Mouse (Mus musculus): Measurements from ENCODE around the gene Mrps6.

Gene Mrps6

DNA sequence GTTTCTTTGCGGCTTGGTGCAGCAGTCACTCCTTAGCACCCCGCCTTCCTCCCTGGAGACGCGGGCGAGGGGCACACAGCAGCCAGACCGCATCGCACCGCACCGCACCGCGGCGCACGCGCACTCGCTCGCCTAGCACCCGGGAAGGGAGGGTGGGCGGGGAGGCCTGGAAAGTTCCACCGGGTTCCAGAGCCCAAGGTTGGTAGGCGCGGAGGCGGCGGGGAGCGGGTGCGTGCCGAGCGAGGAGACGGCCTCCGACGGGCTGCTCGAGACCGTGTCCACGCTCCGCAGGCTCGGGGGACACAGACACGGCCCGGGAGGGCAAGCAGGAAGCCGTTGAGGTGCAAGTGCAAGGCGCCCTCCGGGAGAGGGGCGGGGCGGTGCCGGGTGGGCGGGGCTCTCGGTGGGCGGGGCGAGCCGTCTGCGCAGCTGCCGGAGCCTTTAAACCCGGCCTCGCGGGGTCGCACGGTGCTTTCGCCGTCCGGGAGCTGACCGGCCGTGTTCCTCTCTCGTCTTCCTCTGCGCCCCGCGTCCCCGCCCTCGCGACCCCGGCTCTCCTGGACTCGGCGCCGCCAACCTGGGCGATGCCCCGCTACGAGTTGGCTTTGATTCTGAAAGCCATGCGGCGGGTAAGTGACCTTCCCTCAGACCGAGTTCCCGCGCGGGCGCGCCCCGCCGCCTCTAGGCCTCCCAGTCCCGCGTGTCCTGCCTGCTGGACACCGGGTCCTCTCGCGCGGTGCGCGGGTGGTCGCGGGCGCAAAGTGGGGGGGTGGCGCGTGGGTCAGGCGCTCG, at the start of gene Mrps6, which contains the start of the genes Gm49711 and Slc5a3:
Gene Mrps6, plus strand, starts transcription at position 419 of the 792 bp plus-strand sequence.
Gene Gm49711, plus strand, starts transcription at position 465 of the 792 bp plus-strand sequence.
Gene Slc5a3, plus strand, starts transcription at position 471 of the 792 bp plus-strand sequence.
- peak; percentile 90 for DNase-seq (ENCODE audit: low spot score)

DNA sequence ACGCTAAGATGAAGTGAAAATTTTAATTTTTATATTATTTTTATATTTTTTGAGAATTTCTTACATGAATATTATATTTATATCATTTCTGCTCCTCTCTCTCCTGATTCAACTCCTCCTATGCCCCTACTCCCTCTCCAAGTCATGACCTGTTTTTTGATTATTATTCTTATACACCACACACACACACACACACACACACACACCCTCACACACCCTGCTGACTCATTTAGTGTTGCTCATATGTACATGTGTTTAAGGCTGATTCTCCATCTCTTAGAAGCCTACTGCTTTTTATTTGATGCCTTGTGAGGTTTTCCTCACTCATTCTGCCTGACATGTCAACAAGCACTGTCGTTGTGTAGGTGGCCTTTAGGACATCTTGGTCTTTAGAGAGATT, 48.5 kb upstream of the Mrps6 start:
- DNase-seq (ENCODE audit: low spot score), result no peak

DNA sequence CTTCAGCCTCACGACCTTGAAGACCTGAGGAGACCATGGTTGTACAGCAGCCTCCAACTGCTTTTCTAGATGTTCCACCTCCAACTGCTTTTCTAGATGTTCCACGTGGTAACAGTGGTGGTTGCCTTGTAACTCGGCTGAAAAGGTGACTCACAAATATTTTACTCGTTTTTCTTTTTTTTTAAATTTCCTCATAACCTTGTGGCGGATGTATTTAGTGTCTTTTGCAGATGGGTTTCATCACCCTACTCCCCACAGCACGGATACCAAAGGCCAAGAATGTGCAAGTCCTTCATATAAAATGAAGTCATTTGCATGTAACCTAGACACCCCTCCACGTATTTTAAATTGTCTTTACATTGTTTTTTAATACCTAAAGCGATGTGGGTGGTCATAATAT, 41.3 kb upstream of the Mrps6 start:
- DNase-seq (ENCODE audit: low spot score), result no peak

- peak; percentile 25 for DNase-seq (ENCODE audit: low spot score)
These were observed 38.6 kb upstream of the Mrps6 start for GRCm38 (mm10) chr16:92019141-92020118.

DNA sequence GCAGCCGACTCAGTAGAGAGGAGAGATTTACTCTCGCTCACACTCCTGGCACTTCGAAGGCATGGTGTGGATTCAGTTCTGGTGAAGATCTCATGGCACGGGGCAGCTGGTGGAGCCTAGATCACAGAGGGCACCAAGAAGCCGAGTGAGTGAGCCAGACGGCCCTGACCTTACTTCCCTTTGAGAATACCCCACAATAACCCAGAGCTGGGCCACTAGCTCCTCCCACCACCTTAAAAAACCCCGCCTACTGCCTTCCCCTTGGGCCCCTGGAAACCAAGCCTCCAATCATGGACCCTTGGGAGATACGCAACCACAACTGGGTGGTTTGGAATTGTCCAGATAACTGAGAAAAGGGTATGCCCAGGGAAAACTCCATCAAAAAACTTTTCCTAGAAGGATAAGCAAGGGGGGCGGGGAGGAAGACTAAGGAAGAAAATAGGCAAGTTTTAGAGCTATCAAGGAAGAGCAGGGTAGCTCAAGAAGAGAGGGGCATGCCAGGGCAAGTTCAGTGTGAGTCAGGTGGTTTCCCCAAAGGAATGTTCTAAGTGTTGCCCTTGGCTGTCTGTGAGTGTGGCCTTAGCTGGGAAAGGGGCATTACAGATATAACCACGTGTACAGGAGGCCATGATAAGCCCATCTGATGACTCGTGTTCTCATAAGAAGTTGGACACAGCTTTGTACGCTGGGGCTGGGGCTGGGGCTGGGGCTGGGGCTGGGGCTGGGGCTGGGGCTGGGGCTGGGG, 36.2 kb upstream of the Mrps6 start:
- DNase-seq (ENCODE audit: low spot score), result no peak

DNA sequence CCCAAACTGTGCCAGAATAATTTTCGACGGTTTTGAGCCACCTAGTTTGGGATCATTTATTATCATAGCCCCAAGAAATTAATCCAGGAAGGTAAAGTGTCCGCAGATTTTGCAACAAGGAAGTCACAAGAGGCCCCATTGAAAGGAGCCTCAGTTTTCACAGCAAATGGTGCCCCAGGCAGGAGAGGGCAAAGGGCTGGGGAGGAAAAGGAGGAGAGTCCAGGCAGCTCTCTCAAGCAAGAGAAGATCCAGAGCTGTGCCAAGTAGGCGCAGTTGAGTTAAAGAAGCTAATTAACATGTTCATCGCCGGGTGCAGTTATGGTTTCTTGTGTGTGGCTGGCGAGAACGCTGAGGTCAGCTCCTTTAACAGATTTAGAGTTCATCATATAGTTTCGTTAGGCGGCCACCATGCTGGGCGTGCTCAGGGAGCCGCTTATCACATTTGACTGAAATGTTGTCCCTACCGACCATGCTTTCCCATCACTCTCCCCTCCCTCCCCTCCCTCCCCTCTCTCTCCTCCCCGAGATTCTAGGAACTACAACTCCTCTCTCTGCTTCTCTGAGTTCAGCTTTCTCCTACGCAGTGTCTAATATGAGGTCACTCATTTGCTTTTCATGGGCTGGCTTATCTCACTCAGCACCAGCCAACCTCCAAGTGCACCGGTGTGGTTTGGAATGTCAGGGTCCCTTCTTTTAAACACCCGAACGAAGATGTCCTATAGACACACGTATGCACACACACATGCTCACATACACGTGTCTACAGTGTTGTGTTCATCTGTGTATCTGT, 35.4 kb upstream of the Mrps6 start:
- DNase-seq (ENCODE audit: low spot score), result no peak

- DNase-seq (ENCODE audit: low spot score), result no peak
These were observed 24.8 kb upstream of the Mrps6 start for GRCm38 (mm10) chr16:92033286-92033685.

- no peak for DNase-seq (ENCODE audit: low spot score)
These were observed 23.4 kb upstream of the Mrps6 start for GRCm38 (mm10) chr16:92034676-92035075.

GRCm38 (mm10) chr16:92036701-92037100, 21.4 kb upstream of the Mrps6 start:
- no peak for DNase-seq (ENCODE audit: low spot score)

DNA sequence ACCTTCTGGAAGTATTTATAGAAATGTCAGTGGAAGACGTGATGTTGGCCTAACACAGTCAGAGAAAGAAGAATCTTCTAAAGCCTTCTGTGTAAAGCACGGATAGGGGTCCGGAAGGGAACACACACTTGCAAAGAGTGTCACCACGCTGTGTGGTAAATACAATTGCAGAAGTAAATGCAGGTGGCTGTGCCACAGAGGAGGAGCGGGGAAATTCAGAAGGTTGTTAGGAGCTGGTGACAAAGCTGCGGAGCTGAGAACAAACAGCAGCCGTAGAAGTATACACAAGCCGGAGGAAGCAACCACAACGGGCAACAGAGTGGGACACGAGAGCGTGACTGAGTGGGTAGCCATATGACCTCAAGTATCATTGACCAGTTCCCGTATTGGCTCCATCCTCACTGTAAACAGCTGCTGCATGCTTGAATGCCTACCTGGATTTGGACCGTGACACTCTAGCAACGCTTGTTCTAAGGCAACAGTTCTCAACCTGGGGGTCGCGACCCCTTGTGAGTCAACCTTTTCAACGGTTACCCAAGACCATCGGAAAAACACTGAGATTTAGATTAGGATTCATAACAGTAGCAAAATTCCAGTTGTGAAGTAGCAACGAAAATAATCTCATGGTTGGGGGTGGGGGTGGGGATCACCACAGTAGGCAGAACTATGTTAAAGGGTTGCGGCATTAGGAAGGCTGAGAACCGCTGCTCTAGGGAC, 20.0 kb upstream of the Mrps6 start:
- no peak for DNase-seq (ENCODE audit: low spot score)

- no peak for DNase-seq (ENCODE audit: low spot score)
These were observed 18.6 kb upstream of the Mrps6 start for GRCm38 (mm10) chr16:92039421-92039820.

DNA sequence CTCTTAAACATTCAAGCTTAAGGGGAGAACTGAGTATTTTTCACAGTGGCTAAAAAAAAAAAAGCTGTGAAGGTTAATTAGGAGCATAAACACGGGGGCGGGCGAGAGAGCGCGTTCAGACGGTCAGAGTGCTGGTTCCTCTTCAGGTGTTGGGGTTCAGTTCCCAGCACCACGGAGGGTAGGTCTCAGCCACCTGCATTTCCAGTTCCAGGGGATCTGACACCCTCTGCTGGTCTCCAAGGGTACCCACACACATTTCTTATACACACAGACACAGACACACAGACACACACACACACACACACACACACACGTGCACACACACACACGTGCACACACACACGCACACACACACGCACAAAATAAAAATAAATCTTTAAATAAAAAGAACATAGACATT, 18.1 kb upstream of the Mrps6 start:
- no peak for DNase-seq (ENCODE audit: low spot score)

DNA sequence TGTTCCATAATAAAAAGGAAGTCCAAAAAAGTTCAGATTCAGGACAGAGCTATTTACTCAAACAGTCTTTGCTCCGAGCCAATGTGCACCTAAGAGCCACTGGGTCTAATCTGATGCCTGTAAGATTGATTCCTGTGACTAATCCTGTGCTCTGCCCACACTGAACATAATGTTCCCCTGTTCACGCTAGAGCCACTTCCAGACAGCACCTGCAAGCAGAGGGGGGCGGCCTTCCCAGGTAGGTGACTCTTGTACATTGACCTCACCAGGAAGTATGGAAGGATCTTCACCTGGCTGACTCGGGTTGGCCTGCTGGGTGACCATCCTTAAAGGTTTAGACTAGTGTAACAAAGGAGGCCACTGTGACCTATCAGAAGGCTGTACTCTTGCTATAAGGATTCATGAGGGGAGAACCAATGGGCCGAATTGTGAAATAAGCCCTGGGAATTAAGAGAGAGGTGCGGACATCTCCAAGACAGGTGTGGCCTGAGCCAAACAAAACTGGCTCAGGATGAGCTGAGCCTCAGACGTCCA, 6.2 kb upstream of the Mrps6 start:
- DNase-seq (ENCODE audit: low spot score), result no peak

- no peak for DNase-seq (ENCODE audit: low spot score)
These were observed 5.5 kb upstream of the Mrps6 start for GRCm38 (mm10) chr16:92052569-92052968.

GRCm38 (mm10) chr16:92056711-92057110, 1.4 kb upstream of the Mrps6 start:
- no peak for DNase-seq (ENCODE audit: low spot score)

- no peak for DNase-seq (ENCODE audit: low spot score)
These were observed 616 bp upstream of the Mrps6 start for GRCm38 (mm10) chr16:92057456-92057851.

DNA sequence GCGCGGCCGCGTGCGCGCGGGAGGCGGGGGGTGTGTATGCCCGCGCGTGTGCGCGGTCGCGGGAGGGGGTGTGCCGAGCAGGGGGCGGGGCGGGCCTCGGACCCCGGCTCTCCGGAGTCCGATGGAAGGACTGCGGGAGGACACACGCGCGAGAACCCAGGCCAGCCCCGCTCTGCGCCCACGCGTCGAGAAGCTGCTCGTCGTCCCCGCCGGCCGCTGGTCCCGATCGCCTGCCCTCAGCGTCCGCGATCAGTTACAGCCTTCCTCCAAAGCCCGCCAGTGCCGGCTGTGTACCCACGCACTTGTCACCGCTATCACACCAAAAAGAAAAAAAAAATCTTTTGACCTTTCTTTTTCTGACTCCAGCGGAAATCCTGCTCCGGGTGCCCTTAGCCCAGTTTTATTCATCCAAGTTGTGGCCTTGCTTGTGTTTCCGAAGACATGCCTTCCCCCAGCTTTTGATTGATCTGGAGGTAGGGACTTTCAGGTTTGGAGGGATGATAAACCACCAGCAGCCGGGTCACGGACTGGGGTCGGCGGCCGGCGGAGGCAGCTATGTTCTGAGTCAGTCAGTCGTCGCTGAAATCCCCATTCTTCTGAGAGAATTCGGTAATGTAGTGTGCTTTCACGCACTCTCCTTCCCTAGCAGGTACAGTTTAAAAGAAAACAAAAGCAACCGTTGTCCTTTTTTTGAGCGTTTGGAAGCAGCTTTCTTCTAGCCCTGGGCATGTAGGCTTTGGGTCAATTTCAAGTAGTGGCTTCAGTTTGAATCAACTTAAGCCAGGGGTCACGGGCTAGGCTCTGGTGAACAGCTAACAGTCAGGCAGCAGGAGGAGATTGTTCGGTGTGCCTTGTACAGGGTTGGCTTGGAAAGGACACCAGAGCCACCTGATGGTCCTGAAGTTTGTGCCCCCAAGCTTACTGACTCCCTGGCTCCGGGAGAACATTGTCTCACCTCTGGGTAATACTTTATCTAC, 862 bp downstream of the Mrps6 start:
- DNase-seq (ENCODE audit: low spot score), result no peak

DNA sequence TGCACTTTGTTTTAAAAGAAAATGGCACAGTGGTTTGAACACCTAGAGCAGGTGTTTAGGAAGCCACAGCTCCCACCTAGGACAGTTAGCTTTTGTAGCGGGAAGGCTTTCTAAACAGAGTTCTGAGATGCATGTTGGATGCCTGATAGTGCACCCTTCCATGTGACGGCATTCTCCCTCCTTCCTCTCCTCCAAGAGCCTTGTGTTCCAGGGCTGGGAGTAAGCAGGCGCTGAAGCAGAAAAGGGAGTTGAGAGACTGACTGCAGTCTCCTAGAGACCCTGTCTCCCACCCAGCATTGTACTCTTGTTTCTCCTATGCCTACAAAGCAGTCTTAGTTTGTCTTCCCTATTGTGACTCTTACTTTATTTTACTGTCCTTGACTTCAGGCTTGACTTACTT, 2.1 kb downstream of the Mrps6 start:
- DNase-seq (ENCODE audit: low spot score), result no peak

DNA sequence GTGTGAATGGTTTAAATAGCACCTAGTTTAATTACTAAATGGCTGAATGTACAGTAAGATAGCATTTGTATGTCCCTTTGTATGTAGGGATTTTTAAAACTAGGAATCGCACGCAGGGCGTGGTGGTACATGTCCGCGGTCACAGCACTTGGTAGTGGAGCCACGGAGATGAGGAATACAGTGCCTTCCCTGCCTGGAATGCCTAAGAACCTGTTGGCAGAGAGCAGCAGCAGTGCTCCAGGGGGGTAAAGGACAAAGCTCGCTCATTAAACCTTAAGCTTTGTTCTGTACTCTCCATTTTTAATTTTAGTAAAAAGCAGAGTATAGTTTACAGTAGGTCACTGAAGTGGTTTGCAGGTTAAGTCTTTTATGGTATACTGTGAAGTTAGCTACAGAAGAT, 3.5 kb downstream of the Mrps6 start:
- DNase-seq (ENCODE audit: low spot score), result no peak
